In the genomic region with DNA sequence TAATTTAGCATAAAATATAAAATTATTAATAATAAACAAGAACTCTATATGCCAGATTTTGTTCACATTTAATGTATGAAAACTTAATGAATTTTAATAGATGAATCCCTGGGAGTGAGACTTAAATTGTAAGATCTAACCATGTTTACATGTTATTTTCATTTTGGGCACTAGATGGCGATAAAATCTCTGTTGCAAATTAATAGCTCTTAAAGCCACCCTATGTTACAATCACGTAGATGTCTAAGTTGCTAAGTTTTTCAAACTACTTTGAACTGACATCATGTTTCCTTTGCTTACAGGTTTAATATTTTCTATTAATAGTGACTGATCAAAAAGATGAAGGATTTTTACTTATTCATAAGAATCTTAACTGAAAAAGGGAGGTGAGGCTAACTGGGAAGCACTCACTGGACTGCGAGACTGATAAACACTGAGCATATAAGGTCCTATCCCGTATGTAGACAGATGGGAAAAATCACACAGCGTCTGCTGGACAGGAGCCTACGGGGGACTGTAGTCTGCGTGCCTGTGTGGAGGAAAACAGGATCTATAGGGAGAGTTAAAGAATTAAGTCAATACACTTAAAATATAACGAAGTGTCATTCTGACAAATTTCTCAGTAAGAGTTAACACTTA, we compare ENCODE assay signal across 9 mouse cellular contexts. TPM values are rescaled to one million over a fixed set of nuclear protein-coding genes. Genes with fewer than 3 reads are reported as not detected.
DNase-seq lines count a peak whose midpoint lies in the region; ATAC-seq lines count a peak whose summit lies in the region.
"Had no signal": no experiment of that assay in that cellular context is flagged by ENCODE, and none has a peak within 500 bp of the region (broad histone marks: within the 10 kb centered on the region; RNA-seq: fewer than 3 reads in every experiment).

No protein-coding gene starts in this region.

- H3K9me3 ChIP-seq in limb, embryonic 13.5 days = no peaks in the 10 kb centered on the region
- H3K9me3 ChIP-seq in limb, embryonic 10.5 days (replicated peaks) = no peaks in the 10 kb centered on the region
- no peaks in the 10 kb centered on the region for H3K9me3 ChIP-seq in hindbrain, embryonic 16.5 days (ENCODE audit: control insufficient read depth, low read length)
- H3K9me3 ChIP-seq in neural tube, embryonic 12.5 days = no peaks in the 10 kb centered on the region
- H3K9me3 ChIP-seq: embryonic facial prominence, embryonic 15.5 days had no signal

- H3K4me2 ChIP-seq in limb, embryonic 13.5 days (replicated peaks) = no peak overlapping the region
- no peak overlapping the region for H3K4me2 ChIP-seq in hindbrain, embryonic 16.5 days (ENCODE audit: low read length)
- H3K4me2 ChIP-seq in neural tube, embryonic 12.5 days (replicated peaks) = no peak overlapping the region
- H3K4me2 ChIP-seq: embryonic facial prominence, embryonic 15.5 days had no signal

- no peak for DNase-seq in limb, embryonic 10.5 days (ENCODE audit: low spot score)
- DNase-seq in adipocyte (ENCODE audit: low spot score) = peak; percentile 81
- no peak for DNase-seq in heart, adult 9 months (ENCODE audit: low spot score in 2 of 2)
- no peak for DNase-seq in adrenal gland, postnatal 10 days
- DNase-seq in thymus, adult 18-20 months = no peak

- no peaks in the 10 kb centered on the region for H3K36me3 ChIP-seq in limb, embryonic 13.5 days
- H3K36me3 ChIP-seq in limb, embryonic 10.5 days = no peaks in the 10 kb centered on the region
- no peaks in the 10 kb centered on the region for H3K36me3 ChIP-seq in hindbrain, embryonic 16.5 days (ENCODE audit: control insufficient read depth, insufficient read depth, low read length)
- H3K36me3 ChIP-seq in neural tube, embryonic 12.5 days = no peaks in the 10 kb centered on the region
- H3K36me3 ChIP-seq: embryonic facial prominence, embryonic 15.5 days had no signal

- no peaks in the 10 kb centered on the region; the same call in 1 of the 2 replicates for H3K27me3 ChIP-seq in limb, embryonic 13.5 days
- no peaks in the 10 kb centered on the region for H3K27me3 ChIP-seq in limb, embryonic 10.5 days (ENCODE audit: low read depth, poor library complexity, severe bottlenecking)
- H3K27me3 ChIP-seq in hindbrain, embryonic 16.5 days (replicated peaks; ENCODE audit: control insufficient read depth, insufficient read depth, low read length) = no peaks in the 10 kb centered on the region
- no peaks in the 10 kb centered on the region for H3K27me3 ChIP-seq in neural tube, embryonic 12.5 days (replicated peaks)
- H3K27me3 ChIP-seq: embryonic facial prominence, embryonic 15.5 days had no signal

- no peaks in the 10 kb centered on the region for H3K4me1 ChIP-seq in limb, embryonic 13.5 days
- H3K4me1 ChIP-seq in limb, embryonic 10.5 days = no peaks in the 10 kb centered on the region
- no peaks in the 10 kb centered on the region for H3K4me1 ChIP-seq in hindbrain, embryonic 16.5 days (ENCODE audit: control insufficient read depth, insufficient read depth, low read depth, low read length)
- no peaks in the 10 kb centered on the region; the same call in 1 of the 2 replicates for H3K4me1 ChIP-seq in neural tube, embryonic 12.5 days
- H3K4me1 ChIP-seq: embryonic facial prominence, embryonic 15.5 days had no signal

- 42% methylated on average over 8 of the region's 8 CpGs for WGBS in limb, embryonic 13.5 days
- WGBS in limb, embryonic 10.5 days = 55% methylated on average over 8 of the region's 8 CpGs
- WGBS in hindbrain, embryonic 16.5 days = 47% methylated on average over 8 of the region's 8 CpGs
- 54% methylated on average over 8 of the region's 8 CpGs for WGBS in neural tube, embryonic 12.5 days

- no peak overlapping the region for H3K9ac ChIP-seq in limb, embryonic 13.5 days
- no peak overlapping the region for H3K9ac ChIP-seq in hindbrain, embryonic 16.5 days (ENCODE audit: low read depth, low read length)
- H3K9ac ChIP-seq in neural tube, embryonic 12.5 days = no peak overlapping the region
- H3K9ac ChIP-seq: embryonic facial prominence, embryonic 15.5 days had no signal

- peak; percentile 42; the same call in 1 of the 2 replicates for ATAC-seq in limb, embryonic 13.5 days (ENCODE audit: low FRiP score, low read depth)
- peak; percentile 75 for ATAC-seq in hindbrain, embryonic 16.5 days
- ATAC-seq in neural tube, embryonic 12.5 days (ENCODE audit: low FRiP score, low read depth) = peak; percentile 62; the same call in 1 of the 2 replicates

- H3K4me3 ChIP-seq in limb, embryonic 13.5 days = no peak overlapping the region
- H3K4me3 ChIP-seq in limb, embryonic 10.5 days = no peak overlapping the region
- H3K4me3 ChIP-seq in hindbrain, embryonic 16.5 days (ENCODE audit: low read length) = no peak overlapping the region
- H3K4me3 ChIP-seq in neural tube, embryonic 12.5 days = no peak overlapping the region
- H3K4me3 ChIP-seq: embryonic facial prominence, embryonic 15.5 days had no signal

- H3K27ac ChIP-seq in limb, embryonic 13.5 days = no peak overlapping the region
- H3K27ac ChIP-seq in limb, embryonic 10.5 days = no peak overlapping the region
- H3K27ac ChIP-seq in hindbrain, embryonic 16.5 days (ENCODE audit: low read depth, low read length) = no peak overlapping the region
- no peak overlapping the region for H3K27ac ChIP-seq in neural tube, embryonic 12.5 days
- H3K27ac ChIP-seq: embryonic facial prominence, embryonic 15.5 days had no signal

RNA-seq across cellular contexts. Expression of a gene that starts 11.2 kb away (rescaled TPM):
- 6.7 and 7.2 TPM in 2 replicates for polyA plus RNA-seq in limb, embryonic 13.5 days (2015; fragmentation: Nextera tagmentation; extraction: Ambion mirVana)
- 1.6 and 2.1 TPM in 2 replicates for polyA plus RNA-seq in limb, embryonic 10.5 days (2016; fragmentation: Nextera tagmentation; extraction: Ambion mirVana)
- polyA plus RNA-seq in hindbrain, embryonic 16.5 days (2015; fragmentation: Nextera tagmentation; extraction: Ambion mirVana) = 3.3 and 14.8 TPM in 2 replicates
- 12.4 and 16.6 TPM in 2 replicates for polyA plus RNA-seq in neural tube, embryonic 12.5 days (2016; fragmentation: Nextera tagmentation; extraction: Ambion mirVana)
- 1,000 to 10,000 TPM; 1,701 to 1,775 TPM for total RNA-seq in adrenal gland, postnatal 10 days (2021)

RNA-seq across cellular contexts. Expression of a gene that starts 11.6 kb away (rescaled TPM):
- 22.3 and 31.9 TPM in 2 replicates for polyA plus RNA-seq in limb, embryonic 13.5 days (2015; fragmentation: Nextera tagmentation; extraction: Ambion mirVana)
- polyA plus RNA-seq in limb, embryonic 10.5 days (2016; fragmentation: Nextera tagmentation; extraction: Ambion mirVana) = 65.2 and 70.5 TPM in 2 replicates
- polyA plus RNA-seq in hindbrain, embryonic 16.5 days (2015; fragmentation: Nextera tagmentation; extraction: Ambion mirVana) = 52.2 and 65.5 TPM in 2 replicates
- 44.3 and 46.3 TPM in 2 replicates for polyA plus RNA-seq in neural tube, embryonic 12.5 days (2016; fragmentation: Nextera tagmentation; extraction: Ambion mirVana)
- total RNA-seq in adrenal gland, postnatal 10 days (2021) = 10 to 100 TPM; 38.0 to 50.9 TPM
